Mouse (Mus musculus) embryonic fibroblast, embryonic 13.5 days (primary cell): ENCODE results near the gene Ppm1h. TPM values are rescaled to one million over a fixed set of nuclear protein-coding genes. Genes with fewer than 3 reads are reported as not detected.

ENCODE experiments used
- H3K27ac ChIP-seq: 2 replicates; pipeline ENCODE4 v1.5.1; 2012; ENCODE audit warnings: low read length, control low read depth, inconsistent platforms; ENCODE audit not compliant: insufficient read depth
- H3K4me1 ChIP-seq: 2 replicates; pipeline ENCODE4 v1.6.1; 2011; ENCODE audit warnings: low read length; ENCODE audit not compliant: control insufficient read depth, insufficient read depth
- H3K4me3 ChIP-seq: 2 replicates; pipeline ENCODE4 v1.5.1; 2011; ENCODE audit warnings: mild to moderate bottlenecking, control low read depth, low read length; ENCODE audit not compliant: insufficient read depth
- CTCF ChIP-seq: IDR thresholded peaks from 2 replicates; pipeline ENCODE4 v1.5.1; 2011; ENCODE audit warnings: mild to moderate bottlenecking, control low read depth, low read length, moderate library complexity, borderline replicate concordance; ENCODE audit not compliant: insufficient read depth
- POLR2A ChIP-seq: IDR thresholded peaks from 2 replicates; pipeline ENCODE4 v1.6.1; 2011; ENCODE audit warnings: low read depth, mild to moderate bottlenecking, control low read depth, low read length, moderate library complexity
- polyA plus RNA-seq: library from polyadenylated mRNA; stranded (reverse); fragments of >200 nt; gene quantifications from 2 replicates; pipeline ENCODE4 v1.2.4, GENCODE M21; 2011; ENCODE audit warnings: low read depth; ENCODE audit not compliant: missing spikeins, insufficient read length

The Ppm1h gene
- polyA plus RNA-seq, 1 experiment, result 4.5 TPM

DNA sequence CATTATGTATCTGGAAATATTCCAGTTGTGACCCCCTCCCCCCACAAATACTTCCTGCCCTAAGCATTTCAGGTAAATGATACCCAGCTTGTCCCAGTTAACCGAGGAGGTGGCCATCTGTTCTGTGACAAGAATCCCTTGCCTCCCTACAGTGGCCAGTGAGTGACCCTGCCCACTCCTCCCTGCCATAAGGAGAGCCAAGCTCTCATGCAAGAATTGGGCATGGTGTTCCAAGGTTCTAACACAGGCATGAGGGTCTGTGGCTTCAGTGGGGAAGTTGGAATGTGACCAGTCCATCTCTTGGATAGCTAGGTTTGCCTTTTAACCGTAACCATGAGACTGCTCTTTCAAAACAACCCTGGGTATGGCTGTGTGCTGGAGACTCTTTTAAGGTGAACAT lies 198.9 kb downstream of the Ppm1h start:
- Histone ChIP-seq H3K27ac (no peak overlapping the region; the same call in 1 of the 2 replicates), H3K4me1 (peaks cover 17% of the 10 kb centered on the region), H3K4me3 (no peak overlapping the region)
- no peak for TF ChIP-seq CTCF
- TF ChIP-seq POLR2A, result no peak

DNA sequence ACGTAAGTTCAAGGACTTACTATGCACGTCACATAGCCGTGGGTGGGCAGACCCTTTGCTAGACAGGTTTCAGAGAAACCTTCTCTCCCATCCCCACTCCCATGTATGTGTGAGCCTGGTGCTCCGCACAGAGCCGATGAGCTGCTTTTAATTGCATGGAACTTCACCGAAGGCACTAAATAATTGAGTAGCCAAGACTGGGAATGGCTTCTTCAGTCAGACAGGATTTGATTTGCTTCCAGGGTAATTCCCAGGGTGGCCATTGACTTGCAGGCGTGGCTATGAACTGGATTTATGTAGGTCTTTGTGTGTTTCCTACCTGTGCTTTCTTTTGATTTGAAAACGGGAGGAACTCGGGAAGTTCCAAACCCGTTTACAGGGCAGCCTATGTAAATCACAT lies 202.9 kb downstream of the Ppm1h start:
- no peak overlapping the region for H3K4me3 ChIP-seq
- peaks cover 24% of the 10 kb centered on the region for H3K4me1 ChIP-seq
- H3K27ac ChIP-seq, result no peak overlapping the region
- TF ChIP-seq CTCF (no peak), POLR2A (no peak)

DNA sequence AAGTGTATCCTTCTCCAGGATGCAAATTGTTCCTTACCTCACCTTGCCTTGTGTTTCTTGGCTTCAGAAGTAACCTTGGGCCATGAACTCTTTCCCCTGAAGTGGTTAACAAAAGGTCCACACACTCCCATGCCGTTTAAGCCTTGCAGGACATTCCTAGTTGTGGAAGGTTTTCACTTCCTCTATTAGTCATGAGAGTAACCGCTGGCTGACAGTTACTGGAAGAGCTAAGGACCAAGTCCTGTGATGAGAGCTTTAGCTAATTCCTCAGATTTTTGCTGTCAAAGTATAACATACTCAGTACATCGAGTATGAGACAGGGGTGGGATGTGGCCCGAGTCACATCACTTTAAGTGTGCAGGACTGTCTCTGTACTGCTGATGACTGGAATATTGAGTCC lies 204.1 kb downstream of the Ppm1h start:
- peak overlapping the region; percentile 72 for H3K27ac ChIP-seq
- H3K4me3 ChIP-seq, result no peak overlapping the region
- TF ChIP-seq POLR2A (no peak), CTCF (no peak)
- H3K4me1 ChIP-seq, result peaks cover 22% of the 10 kb centered on the region

DNA sequence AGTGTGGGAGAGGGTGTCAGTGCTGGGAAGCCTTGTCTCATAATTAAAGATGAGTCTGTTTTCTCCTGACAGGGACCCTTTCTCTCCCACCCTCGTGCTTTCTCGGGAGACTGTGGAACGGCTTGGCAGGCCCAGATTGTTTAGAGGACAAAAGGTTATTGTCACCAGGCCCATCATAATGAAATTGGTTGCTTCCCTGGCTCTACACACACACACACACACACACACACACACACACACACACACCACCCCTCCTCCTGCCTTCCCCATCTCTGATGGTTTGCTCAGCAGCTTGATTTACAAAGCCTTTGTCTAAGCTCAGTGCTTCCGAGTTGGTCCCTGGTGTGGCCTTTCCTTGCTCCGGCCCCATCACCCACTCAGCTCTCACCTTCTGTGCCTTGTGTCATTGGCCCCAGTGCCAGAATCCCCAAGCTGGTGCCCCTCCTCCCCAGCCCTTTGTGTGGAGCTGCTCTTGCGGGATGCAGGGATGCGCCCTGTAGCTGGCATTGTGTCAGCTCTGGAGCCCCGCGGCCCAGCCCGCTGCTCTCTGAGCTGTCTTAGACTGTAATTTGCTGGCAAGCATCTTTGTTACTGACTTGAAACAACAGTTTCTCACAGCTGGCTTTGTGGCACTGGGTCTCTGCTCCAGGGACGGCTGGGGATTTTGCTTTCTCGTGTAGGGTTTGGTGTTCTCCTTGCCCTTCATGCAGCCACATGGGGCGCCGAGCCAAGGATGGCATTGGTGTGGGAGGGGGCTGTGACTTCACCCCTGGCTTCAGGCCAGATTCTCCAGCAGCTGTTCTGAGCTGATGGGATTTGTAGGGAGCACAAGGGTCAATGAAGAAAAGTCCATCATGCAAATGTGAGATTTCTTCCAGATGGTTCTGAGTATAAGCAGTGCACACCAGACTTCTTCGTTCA lies 205.5 kb downstream of the Ppm1h start:
- Histone ChIP-seq H3K4me1 (peaks cover 28% of the 10 kb centered on the region), H3K27ac (peak overlapping the region; percentile 72), H3K4me3 (no peak overlapping the region)
- TF ChIP-seq POLR2A (0 out of 2 replicates have a peak, but pooled peaks have one; percentile 4), CTCF (no peak)

DNA sequence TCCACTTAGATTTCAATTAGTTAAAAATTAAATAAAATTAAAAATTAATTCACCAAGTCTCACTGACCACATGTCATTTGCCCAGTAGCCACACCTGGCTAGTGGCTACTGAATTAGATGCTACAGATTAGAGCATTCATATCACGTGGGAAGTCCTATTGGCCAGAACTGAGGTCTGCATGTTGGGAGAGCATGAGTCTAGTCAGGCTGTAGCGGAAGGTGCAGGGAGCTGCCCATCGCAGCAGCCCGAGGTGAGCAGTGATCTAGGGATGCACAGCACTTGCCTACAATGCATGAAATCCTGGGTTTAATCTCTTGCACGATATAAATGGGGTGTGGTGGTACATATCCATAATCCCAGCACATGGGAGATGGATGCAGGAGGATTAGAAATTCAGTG lies 206.7 kb downstream of the Ppm1h start:
- Histone ChIP-seq H3K27ac (peak overlapping the region; percentile 5; the same call in 1 of the 2 replicates), H3K4me1 (peaks cover 32% of the 10 kb centered on the region)
- TF ChIP-seq CTCF (no peak), POLR2A (no peak)

DNA sequence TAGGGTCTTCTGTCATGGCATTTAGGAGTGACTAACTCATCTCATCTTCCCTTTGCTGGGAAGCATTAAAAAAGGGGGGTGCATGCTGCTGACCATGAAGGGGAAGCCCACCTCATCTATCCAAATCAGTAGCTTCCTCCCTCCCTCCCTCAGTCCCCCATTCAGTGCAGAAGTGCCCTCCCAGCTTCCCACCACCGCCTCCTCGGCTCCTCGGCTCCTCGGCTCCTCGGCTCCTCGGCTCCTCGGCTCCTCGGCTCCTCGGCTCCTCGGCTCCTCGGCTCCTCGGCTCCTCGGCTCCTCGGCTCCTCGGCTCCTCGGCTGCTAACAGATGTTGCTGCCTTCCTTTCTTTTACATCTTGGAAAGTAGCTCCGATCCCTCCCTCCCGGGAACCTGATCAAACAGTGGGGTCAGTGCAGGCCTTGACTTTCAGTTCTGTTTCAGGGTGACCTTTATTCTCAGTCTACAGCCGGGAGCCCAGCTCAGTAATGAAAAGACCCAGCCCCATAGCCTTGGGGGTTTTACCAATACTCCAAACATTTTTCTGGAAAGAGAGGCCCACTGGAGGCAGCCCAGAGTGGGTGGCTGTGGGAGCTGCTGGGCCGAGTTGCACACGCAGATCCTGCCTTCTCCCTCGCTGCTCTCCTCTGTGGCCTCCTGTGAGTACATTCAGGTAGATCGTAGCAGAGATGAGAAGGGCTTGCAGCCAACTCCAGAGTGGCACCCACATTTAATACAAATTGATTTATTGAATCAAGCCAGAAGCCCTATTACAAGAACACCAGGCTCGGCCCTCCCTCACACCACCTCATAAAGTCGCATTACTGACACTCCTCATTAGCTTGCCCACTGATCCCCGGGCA lies 207.7 kb downstream of the Ppm1h start:
- Histone ChIP-seq H3K4me3 (peak overlapping the region; percentile 30), H3K27ac (peak overlapping the region; percentile 99), H3K4me1 (peaks cover 42% of the 10 kb centered on the region)
- TF ChIP-seq POLR2A (peak; percentile 55), CTCF (no peak)

More for the DNA sequence above, 206.7 kb downstream of the Ppm1h start:
- H3K4me3 ChIP-seq, result no peak overlapping the region

DNA sequence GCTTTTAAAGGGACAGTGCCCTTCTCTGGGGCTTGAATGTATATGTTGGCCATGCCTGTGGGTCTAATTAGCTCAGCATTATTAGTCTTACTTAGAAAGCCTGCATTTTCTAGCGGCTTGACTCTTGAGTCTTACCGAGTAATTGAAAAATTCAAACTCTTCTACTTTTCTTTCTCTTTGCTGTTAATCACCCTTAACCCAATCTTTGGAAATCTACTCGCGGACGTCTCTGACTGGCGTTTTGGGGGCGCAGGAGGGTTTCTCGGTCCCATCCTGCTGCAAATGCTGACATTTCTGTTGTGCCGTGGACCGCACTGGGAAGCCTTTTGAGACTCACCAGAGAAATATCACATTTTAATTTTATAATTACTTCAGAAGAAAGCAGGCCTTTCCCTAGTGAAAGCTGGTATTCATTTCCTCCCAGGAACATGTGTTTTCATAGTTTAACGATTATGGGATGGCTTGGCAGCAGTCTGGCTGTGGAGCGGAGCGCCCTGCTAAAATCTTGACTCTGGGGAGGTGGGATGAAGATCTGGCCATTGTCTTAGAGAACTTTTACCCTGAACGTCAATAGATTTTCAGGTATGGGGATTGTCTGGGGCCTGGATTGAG lies 208.5 kb downstream of the Ppm1h start:
- TF ChIP-seq CTCF, result no peak
- no peak; the same call in 1 of the 2 replicates for TF ChIP-seq POLR2A
- H3K4me1 ChIP-seq, result peaks cover 40% of the 10 kb centered on the region
- peak overlapping the region; percentile 99 for H3K27ac ChIP-seq
- H3K4me3 ChIP-seq, result peak overlapping the region; percentile 30; the same call in 1 of the 2 replicates

DNA sequence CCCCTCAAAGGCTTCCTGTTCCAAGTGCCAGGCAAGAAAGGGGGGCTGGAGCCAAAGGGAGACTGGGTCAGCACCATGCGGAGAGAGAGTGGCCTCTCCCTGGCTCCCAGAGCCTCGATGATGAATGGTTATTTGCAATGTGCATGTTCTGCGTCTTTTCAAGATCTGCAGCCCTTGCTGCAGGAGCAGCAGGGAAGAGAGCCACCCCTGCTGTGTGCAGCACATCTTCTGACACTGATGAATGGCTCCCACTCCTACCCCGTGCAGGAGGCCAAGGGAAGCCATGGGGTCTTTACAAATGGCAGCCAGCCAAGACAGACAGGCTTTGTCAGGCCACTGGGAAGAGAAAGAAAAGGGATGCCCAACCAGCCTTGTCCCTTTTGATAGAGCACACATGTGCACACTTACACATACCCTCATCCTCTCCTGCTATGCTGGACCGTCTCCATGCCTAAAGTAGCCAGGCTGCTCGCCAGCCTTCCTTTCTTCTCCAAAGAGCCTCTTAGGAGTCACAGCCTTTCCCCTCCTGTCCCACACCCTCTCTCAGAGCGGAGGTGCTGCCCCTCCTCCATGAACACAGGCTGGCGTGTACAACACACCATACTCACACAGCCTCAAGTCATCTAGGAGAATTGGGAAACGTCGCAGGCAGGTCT lies 209.1 kb downstream of the Ppm1h start:
- Histone ChIP-seq H3K4me3 (no peak overlapping the region), H3K4me1 (peaks cover 37% of the 10 kb centered on the region), H3K27ac (peak overlapping the region; percentile 99)
- TF ChIP-seq POLR2A (peak; percentile 41), CTCF (no peak)
